Mouse (Mus musculus) T-helper 2 cell (primary cell): ENCODE data around the gene Mbnl2.

Source experiments
- in situ Hi-C: fragments of 300-600 bp; cut with MboI, MseI; formaldehyde crosslinking; loops from one replicate; pipeline ENCODE4 v1.15.1; 2025; ENCODE audit warnings: high pct_unique_total_duplicates

Gene Mbnl2

GRCm38 (mm10) chr14:120399614-120400013 lies 124.1 kb downstream of the Mbnl2 start:
- in situ Hi-C loops: loop anchor here (5.0 to 10.0 kb wide), 2 partner anchors 132 to 265 kb away; no protein-coding TSS in a partner anchor

GRCm38 (mm10) chr14:120401158-120401557 lies 125.7 kb downstream of the Mbnl2 start:
- in situ Hi-C loops: loop anchor here (5.0 kb wide), 1 partner anchor 134 kb away; no protein-coding TSS in a partner anchor

GRCm38 (mm10) chr14:120402715-120403114 lies 127.2 kb downstream of the Mbnl2 start:
- in situ Hi-C loops: loop anchor here (5.0 kb wide), 1 partner anchor 135 kb away; no protein-coding TSS in a partner anchor

- in situ Hi-C loops: loop anchor here (5.0 kb wide), 1 partner anchor 137 kb away; no protein-coding TSS in a partner anchor
Measured at GRCm38 (mm10) chr14:120404364-120404763, 128.9 kb downstream of the Mbnl2 start.

GRCm38 (mm10) chr14:120404811-120405582 lies 129.5 kb downstream of the Mbnl2 start:
- in situ Hi-C loops: loop anchor here (5.0 kb wide), 1 partner anchor 138 kb away; no protein-coding TSS in a partner anchor

- in situ Hi-C loops: no loop called here
Measured at GRCm38 (mm10) chr14:120405597-120405996, 130.1 kb downstream of the Mbnl2 start.

GRCm38 (mm10) chr14:120406271-120406670 lies 130.8 kb downstream of the Mbnl2 start:
- in situ Hi-C loops: no loop called here

GRCm38 (mm10) chr14:120406820-120407219 lies 131.4 kb downstream of the Mbnl2 start:
- in situ Hi-C loops: no loop called here

GRCm38 (mm10) chr14:120409854-120410253 lies 134.4 kb downstream of the Mbnl2 start:
- in situ Hi-C loops: no loop called here

- in situ Hi-C loops: no loop called here
Measured at GRCm38 (mm10) chr14:120416886-120417285, 141.4 kb downstream of the Mbnl2 start.

- in situ Hi-C loops: no loop called here
Measured at GRCm38 (mm10) chr14:120418964-120419363, 143.5 kb downstream of the Mbnl2 start.

GRCm38 (mm10) chr14:120428497-120428896 lies 153.0 kb downstream of the Mbnl2 start:
- in situ Hi-C loops: no loop called here

- in situ Hi-C loops: no loop called here
Measured at GRCm38 (mm10) chr14:120432773-120433172, 157.3 kb downstream of the Mbnl2 start.

- in situ Hi-C loops: no loop called here
Measured at GRCm38 (mm10) chr14:120433931-120434398, 158.5 kb downstream of the Mbnl2 start.

- in situ Hi-C loops: no loop called here
Measured at GRCm38 (mm10) chr14:120434831-120435230, 159.4 kb downstream of the Mbnl2 start.

- in situ Hi-C loops: no loop called here
Measured at GRCm38 (mm10) chr14:120440716-120441115, 165.2 kb downstream of the Mbnl2 start.

- in situ Hi-C loops: no loop called here
Measured at GRCm38 (mm10) chr14:120441256-120441655, 165.8 kb downstream of the Mbnl2 start.

GRCm38 (mm10) chr14:120441836-120442235 lies 166.4 kb downstream of the Mbnl2 start:
- in situ Hi-C loops: no loop called here

- in situ Hi-C loops: no loop called here
Measured at GRCm38 (mm10) chr14:120454221-120454620, 178.8 kb downstream of the Mbnl2 start.

- in situ Hi-C loops: no loop called here
Measured at GRCm38 (mm10) chr14:120463938-120464727, 188.7 kb downstream of the Mbnl2 start.

- in situ Hi-C loops: no loop called here
Measured at GRCm38 (mm10) chr14:120466816-120467215, 191.3 kb downstream of the Mbnl2 start.

GRCm38 (mm10) chr14:120469126-120469790 lies 193.8 kb downstream of the Mbnl2 start:
- in situ Hi-C loops: no loop called here
